Mouse (Mus musculus): ENCODE results near the gene Unc93b1. TPM values are rescaled to one million over a fixed set of nuclear protein-coding genes. Genes with fewer than 3 reads are reported as not detected.

Unc93b1 gene
- total RNA-seq, 2 experiments from 2014 or later = 3.2 to 5.8 TPM

DNA sequence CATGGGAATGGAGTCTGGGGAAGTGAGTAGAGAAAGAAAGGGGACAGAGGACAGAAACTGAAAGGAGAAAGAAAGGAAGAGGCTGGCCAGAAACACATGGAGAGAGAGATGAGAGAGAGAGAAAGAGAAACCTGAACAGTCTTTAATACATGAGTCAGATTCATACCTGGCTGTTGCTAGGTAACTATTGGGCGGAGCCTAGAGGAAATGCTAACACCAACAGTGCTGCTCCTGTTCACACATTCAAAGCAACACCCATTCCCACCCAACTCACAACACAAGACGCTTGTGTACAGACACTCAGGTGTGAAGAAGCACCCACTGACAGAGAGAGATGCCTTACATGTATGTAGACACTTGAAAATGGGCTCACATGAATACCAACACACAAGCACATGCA, 40.9 kb downstream of the Unc93b1 start:
- DNase-seq (ENCODE audit: low spot score) = no peak

DNA sequence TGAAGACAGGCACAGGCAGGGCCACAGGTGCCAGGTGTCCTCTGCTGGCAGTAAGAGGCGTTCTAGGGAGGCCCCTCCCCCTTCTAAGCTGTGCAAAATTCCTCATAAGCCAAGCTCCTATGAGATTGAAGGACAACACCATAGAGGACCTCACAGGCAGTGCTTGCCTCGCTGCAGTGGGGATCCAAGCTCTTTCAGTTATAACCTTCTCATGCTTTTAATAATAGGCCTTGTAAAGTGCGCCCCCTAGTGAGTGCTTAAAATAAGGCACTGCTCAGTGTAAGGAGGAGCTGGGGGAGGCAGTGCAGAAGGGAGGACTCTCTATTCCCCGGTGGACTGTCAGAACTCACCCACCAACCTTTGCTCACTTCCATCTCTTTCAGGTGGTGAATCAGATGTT, 45.3 kb downstream of the Unc93b1 start:
- DNase-seq (ENCODE audit: low spot score) = peak; percentile 87

DNA sequence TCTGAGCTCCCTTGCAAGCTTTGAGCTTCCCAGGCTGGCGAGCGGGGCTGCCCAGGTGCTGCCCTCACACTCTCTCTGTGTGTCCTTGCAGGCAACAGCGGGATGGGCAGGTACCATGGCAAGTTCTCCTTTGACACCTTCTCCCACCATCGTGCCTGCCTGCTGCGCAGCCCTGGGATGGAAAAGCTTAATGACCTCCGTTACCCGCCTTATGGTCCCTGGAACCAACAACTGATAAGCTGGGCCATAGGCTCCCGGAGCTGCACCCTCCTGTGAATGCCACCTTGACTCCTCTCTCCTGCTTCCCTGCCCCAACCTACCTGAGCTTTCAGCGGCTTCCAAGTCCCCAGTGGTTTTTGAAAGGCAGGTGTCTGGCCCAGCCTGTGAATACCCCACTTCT, 45.9 kb downstream of the Unc93b1 start:
- no peak for DNase-seq (ENCODE audit: low spot score)

DNA sequence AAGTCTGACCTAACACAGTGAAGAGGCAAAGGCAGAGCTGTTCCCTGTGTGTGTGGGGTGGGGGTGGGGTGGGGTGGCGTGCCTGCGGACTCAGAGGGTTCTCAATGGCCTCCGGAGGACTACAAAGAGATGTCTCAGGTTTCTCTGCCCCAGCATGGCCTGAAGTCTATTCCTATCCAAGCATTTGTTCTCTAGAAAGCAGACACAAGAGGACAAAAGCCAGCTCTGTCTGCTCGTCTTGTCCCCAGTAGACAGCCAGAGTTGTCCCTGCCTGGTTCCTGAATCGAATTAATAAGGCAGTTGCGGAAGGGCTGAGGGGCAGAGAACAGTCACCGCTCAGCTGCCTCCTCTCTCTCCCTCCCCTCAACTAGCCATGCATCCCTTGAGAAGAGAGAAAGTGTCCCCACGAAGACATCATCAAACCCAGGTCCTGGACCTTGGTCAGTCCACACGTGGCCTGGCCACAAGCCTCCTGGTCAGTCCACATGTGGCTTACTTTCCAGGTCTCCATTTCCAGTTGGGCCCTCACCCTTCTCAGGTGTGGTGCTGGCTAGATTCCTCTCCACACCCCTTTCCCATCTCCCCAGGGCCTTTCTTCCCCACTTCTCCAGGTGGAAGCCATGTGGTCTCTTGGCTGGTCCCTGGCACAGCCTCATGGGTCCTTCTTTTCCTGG, 48.7 kb downstream of the Unc93b1 start:
- no peak for DNase-seq (ENCODE audit: low spot score)

DNA sequence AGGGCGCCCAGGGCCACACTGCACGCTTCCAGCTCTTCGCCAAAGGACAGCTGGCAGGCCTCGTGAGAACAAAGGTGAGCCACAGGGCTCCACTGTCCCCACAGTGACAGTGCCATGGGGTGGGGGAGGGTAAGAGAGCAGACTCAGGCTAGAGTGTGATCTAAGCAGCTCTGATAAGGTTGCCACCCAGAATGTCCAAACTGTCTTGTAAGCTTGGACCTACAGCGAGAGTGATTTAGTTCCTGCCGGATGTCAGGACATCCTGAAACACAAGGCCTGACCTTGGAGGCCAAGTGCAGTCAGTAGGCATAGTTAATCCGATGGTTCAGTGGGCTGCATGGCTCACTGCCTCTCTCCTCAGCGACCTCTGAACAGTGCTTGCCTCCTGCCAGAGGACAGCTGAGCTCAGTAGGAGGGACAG, 50.3 kb downstream of the Unc93b1 start:
- no peak for DNase-seq (ENCODE audit: low spot score)

DNA sequence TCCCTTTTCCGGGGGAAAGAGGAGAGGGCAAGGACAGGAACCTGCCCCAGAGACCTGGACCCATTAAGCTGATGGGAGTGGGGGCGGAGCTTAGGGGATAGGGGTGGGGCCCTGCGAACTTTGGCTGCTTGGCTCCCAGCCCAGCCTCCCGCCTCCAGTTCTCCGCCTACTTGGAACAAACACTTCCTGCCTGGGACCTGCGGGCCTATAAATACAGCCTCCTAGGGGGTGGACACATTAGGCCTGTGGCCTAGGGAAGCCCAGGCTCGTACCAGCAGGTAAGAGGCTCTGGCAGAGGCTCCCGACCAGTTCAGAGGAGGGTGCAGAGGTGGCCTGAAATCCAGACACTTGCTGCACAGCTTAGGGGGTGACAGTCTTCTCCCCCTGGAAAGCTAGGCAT, 51.3 kb downstream of the Unc93b1 start, which contains the start of gene Acy3:
Gene Acy3, plus strand, starts transcription at position 237 of the 400 bp plus-strand sequence.
- peak; percentile 80 for DNase-seq (ENCODE audit: low spot score)

DNA sequence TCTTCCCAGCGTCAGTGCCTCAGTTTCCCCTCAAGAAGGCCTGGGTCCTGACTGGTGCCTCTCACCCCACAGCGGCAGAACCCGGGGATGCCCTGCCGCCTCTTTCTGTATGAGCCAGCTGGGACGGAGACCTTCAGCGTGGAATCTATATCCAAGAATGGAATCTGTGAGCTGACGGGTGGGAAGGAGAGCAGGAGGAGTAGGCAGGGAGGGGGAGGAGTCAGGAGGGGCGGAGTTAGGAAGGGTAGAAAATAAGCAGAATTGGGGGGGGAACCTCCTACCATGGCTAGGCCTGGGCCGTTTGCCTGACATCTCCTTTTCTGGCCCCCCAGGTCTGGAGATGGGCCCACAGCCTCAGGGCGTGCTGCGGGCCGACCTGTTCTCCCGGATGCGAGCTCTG, 53.1 kb downstream of the Unc93b1 start:
- no peak for DNase-seq (ENCODE audit: low spot score)

DNA sequence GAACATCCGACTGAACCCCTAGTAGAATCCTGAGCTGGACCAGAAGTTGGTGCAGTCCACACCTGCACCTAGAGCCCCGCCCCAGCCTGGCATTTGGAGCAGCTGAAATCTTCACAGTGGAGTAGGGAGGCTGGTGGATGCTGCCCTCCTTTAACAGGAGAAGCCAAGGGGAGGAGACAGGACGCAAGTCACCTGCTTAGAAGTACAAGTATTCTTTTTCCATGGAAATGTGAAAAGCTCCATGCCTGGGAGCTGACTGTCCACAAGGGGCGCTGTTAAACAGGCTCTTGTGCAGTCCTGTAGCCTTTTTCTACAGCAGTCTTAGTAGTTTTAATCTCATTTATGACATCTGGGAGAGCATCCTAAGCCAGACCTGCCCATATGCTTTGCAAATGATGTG, 53.8 kb downstream of the Unc93b1 start:
- DNase-seq (ENCODE audit: low spot score) = no peak

DNA sequence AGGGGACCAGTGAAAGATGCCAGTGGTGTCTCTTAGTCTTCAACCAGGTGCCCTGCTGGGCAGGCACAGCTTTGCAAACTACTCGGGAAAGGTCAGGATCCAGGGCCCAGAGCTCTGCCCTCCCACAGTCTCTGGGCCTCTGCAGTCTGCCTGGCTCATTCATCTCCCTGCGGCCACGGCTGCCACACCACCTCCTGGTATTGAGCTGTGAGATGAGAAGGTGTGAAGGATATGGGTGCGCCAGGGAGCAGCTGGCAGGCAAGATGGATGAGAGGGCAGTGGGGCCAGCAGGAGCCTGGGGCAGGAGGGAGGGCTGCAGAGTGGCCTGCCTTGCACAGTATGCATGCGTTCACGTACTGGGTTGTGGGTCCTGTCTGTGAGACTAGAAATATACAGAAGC, 55.8 kb downstream of the Unc93b1 start:
- peak; percentile 27 for DNase-seq (ENCODE audit: low spot score)

DNA sequence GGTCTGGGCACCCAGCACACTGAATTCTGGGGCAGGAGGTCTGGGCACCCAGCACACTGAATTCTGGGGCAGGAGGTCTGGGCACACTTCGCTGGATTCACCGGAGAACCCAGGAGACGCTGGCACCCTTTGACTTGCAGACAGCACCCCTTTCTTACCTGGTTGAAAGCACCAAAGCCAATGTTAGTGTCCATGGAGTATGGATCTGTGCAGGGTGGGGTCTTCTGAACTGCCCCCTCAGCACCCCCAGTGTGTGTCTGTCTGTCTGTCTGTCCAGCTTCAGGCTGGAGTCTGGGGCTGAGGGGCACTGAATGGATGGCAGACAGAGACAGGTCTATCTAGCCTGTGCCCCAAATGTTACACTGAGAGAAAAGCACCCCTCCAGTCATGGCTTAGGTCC, 56.6 kb downstream of the Unc93b1 start:
- no peak for DNase-seq (ENCODE audit: low spot score)

DNA sequence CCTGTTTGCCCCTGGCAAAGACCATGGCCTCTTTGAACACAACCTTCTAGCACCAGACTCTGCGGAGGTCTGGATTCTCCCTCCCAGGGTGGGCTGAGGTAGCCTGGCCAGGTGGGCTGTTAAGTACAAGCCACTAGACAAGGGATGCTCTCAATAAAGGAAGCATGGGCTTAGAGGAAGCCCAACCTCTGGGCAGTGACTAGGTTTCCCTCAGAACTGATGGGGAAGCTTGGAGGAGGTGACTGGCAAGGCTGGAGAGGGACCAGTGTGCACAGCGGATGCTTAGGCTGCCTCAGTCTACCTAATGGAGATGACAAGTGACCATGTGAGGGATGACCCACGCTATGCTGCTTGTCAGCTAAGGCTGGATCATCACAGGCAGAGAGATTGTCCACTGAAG, 57.0 kb downstream of the Unc93b1 start:
- no peak for DNase-seq (ENCODE audit: low spot score)

DNA sequence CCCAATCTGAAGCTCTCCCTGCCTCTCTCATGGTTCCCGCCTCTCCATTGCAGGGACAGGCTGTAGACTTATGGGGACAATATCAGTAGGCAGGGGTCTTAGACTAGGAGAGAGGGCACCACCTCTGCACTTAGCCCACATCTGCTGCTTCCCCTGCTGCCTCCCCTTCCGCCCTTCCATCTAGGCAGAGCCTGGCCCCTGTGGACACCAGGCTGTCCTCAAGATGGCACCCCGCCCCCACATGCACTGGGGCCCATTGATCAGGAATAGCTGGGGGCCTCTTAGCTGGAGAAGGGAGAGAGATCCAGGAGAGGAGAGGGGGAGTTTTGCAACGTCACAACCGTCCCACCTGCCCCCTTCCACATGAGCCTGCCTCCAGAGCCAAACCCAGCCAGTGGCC, 57.4 kb downstream of the Unc93b1 start, which contains the start of gene Tbx10:
Gene Tbx10, plus strand, starts transcription at position 337 of the 400 bp plus-strand sequence.
- DNase-seq (ENCODE audit: low spot score) = no peak

DNA sequence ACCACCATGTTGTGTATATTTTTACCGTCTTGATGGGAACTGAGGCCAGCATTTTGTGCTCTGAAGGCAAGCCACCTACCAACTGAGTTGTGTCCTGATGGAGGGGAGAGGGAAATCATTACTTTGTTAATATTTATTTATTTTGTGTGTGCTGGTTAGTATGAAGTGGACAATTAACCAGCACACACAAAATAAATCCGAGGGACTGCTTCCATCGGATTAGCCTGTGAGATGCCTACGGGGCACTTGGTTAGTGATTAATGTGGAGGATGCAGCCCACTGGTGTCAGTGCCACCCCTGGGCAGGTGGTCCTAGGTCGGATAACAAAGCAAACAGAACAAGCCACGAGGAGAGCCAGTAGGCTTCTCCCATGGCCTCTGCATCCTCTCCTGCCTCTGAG, 59.9 kb downstream of the Unc93b1 start:
- no peak for DNase-seq (ENCODE audit: low spot score)

DNA sequence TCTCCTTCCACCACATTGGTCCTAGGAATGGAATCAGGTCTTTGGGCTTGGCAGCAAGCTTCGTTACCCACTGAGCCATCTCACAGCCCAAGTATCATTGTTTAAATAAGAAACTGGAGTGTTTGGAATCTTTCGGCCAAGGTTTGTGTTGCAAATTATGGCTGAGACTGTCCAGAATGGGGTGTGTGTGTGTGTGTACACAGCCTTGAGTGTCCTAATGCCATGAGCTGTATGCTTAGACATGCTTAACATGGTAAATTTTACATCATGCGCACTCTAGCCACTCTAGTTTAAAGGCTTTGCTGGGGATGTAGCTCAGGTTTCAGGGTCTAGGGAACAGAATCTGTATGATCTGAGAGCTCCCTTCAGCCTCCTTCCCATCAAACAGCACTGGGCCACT, 60.5 kb downstream of the Unc93b1 start:
- no peak for DNase-seq (ENCODE audit: low spot score)

DNA sequence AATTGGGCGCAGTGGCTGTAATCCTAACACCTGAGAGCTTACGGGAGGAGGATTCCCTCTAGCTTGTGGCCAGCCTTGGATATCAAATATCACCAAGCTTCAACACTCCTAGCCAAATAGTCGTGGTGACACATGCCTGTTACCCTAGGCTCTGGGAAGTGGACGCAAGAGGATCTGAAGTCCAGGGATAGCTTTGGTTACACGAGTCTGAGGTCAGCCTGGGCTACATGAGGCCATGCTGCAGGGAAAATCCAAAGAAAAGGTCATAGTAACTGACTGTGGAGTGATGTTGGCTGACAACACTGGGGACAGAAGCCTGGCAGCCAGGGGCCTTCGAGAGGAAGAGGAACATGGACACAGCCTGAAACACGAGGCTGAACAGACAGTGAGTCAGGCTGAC, 61.1 kb downstream of the Unc93b1 start:
- DNase-seq (ENCODE audit: low spot score) = peak; percentile 29

DNA sequence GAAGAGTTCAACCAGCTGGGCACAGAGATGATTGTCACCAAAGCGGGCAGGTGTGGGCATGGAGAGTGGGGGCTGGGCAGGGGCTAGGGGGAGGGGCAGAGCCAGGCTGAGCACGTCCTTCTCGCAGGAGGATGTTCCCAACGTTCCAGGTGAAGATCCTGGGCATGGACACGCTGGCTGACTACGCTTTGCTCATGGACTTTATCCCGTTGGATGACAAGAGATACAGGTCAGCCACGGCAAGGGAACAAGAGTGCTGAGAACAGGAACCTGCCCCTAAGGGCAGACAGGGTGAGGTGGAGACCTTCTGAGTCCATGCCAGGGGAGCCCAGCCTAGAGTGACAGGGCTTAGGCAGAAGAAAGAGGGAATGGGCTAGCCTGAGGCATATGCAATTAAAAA, 61.8 kb downstream of the Unc93b1 start:
- DNase-seq (ENCODE audit: low spot score) = no peak

DNA sequence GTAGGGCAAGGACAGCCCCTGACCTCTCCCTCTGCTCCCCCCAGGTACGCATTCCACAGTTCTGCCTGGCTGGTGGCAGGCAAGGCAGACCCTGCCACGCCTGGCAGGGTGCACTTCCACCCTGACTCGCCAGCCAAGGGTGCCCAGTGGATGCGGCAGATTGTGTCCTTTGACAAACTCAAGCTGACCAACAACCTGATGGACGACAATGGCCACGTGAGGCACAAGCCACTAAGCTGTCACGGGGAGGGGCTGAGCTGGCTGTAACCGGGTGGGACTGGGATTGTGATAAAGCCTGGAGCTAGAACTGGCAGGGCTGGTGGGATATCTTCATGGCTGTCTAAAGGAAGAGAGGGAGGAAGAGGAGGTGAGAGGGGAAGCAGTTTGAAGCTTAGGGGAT, 62.2 kb downstream of the Unc93b1 start:
- DNase-seq (ENCODE audit: low spot score) = no peak

DNA sequence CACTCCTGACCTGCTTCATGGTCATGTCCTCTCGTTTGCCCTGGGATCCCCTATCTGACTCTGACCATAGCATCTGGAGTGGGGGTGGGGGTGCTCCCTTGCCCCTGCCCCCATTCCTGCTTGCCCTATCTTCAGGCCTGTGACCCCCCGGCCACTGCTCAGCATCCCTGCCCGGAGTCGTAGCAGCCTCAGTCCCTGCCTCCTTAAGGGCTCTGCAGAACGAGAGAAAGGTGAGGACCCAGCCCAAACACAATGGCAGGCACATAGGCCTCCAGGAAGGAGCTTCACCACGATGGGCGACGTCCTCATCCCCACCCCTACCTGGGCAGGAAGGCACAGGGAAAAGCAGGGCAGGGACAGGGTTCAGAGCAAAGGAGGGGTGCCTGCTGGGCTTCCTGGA, 63.3 kb downstream of the Unc93b1 start:
- DNase-seq (ENCODE audit: low spot score) = no peak

Other genes with a start within 250 kb of the Unc93b1 start
- gene Lrp5, start 248.6 kb upstream of the Unc93b1 start, total RNA-seq (2021) = 10 to 100 TPM; 24.5 to 26.7 TPM
- gene 1810055G02Rik, start 226.9 kb upstream of the Unc93b1 start, total RNA-seq (2021) = 1 to 10 TPM; 7.4 to 8.4 TPM
- gene Kmt5b, start 167.8 kb upstream of the Unc93b1 start, total RNA-seq (2021) = 10 to 100 TPM; 19.1 to 19.6 TPM
- gene Chka, start 83.4 kb upstream of the Unc93b1 start, total RNA-seq (2021) = 1 to 10 TPM; 1.4 to 3.0 TPM
- 1 to 10 TPM; 2.5 to 4.0 TPM for gene Tcirg1, start 28.1 kb upstream of the Unc93b1 start, total RNA-seq (2021)
- 100 to 1,000 TPM; 257 to 270 TPM for gene Ndufs8, start 22.4 kb upstream of the Unc93b1 start, total RNA-seq (2021)
- under 1 TPM; 0.62 to 0.83 TPM for gene Aldh3b1, start 5.4 kb upstream of the Unc93b1 start, total RNA-seq (2021)
- not detected for gene Aldh3b3, start 23.5 kb downstream of the Unc93b1 start, total RNA-seq (2021)
- gene Aldh3b2, start 37.1 kb downstream of the Unc93b1 start, total RNA-seq (2021) = under 1 TPM; 0.14 to 0.26 TPM
- 1 to 10 TPM; 1.3 to 2.0 TPM for gene Acy3, start 51.4 kb downstream of the Unc93b1 start, total RNA-seq (2021)
- gene Tbx10, start 57.6 kb downstream of the Unc93b1 start, total RNA-seq (2021) = not detected
- 10 to 100 TPM; 23.8 to 30.1 TPM for gene Nudt8, start 65.4 kb downstream of the Unc93b1 start, total RNA-seq (2021)
- gene Gm49405, start 65.4 kb downstream of the Unc93b1 start, total RNA-seq (2021) = under 1 TPM; 0.14 to 0.40 TPM
- under 1 TPM; 0.82 to 1.00 TPM for gene Doc2g, start 68.1 kb downstream of the Unc93b1 start, total RNA-seq (2021)
- gene Ndufv1, start 77.6 kb downstream of the Unc93b1 start, total RNA-seq (2021) = 100 to 1,000 TPM; 423 to 466 TPM
- 100 to 1,000 TPM; 480 to 487 TPM for gene Gstp1, start 102.8 kb downstream of the Unc93b1 start, total RNA-seq (2021)
- 100 to 1,000 TPM; 206 to 226 TPM for gene Gstp2, start 110.8 kb downstream of the Unc93b1 start, total RNA-seq (2021)
- not detected for gene Gstp3, start 124.4 kb downstream of the Unc93b1 start, total RNA-seq (2021)
- gene Cabp2, start 146.4 kb downstream of the Unc93b1 start, total RNA-seq (2021) = not detected
- gene Cdk2ap2, start 162.0 kb downstream of the Unc93b1 start, total RNA-seq (2021) = 10 to 100 TPM; 18.7 to 19.9 TPM
- gene Pitpnm1, start 164.8 kb downstream of the Unc93b1 start, total RNA-seq (2021) = 1 to 10 TPM; 2.0 to 3.7 TPM
- gene Aip, start 190.7 kb downstream of the Unc93b1 start, total RNA-seq (2021) = 10 to 100 TPM; 82.2 to 84.7 TPM
- gene Gpr152, start 204.6 kb downstream of the Unc93b1 start, total RNA-seq (2021) = not detected
- not detected for gene Cabp4, start 208.8 kb downstream of the Unc93b1 start, total RNA-seq (2021)
- 10 to 100 TPM; 11.9 to 13.4 TPM for gene Coro1b, start 213.4 kb downstream of the Unc93b1 start, total RNA-seq (2021)
- gene Ptprcap, start 218.4 kb downstream of the Unc93b1 start, total RNA-seq (2021) = not detected
- gene Rps6kb2, start 228.2 kb downstream of the Unc93b1 start, total RNA-seq (2021) = 10 to 100 TPM; 24.8 to 25.9 TPM
- 10 to 100 TPM; 21.8 to 30.3 TPM for gene Carns1, start 240.3 kb downstream of the Unc93b1 start, total RNA-seq (2021)

Measured in gastrocnemius, adult 18-20 months (tissue).